Mouse (Mus musculus) small intestine, adult 2 months (tissue): Measurements from ENCODE around the gene 1600002K03Rik. TPM values are rescaled to one million over a fixed set of nuclear protein-coding genes. Genes with fewer than 3 reads are reported as not detected.

ENCODE experiments used
- H3K27ac ChIP-seq: fragments of 200-500 bp; 2 replicates; pipeline ENCODE4 v1.5.1; 2012; ENCODE audit warnings: low read depth, low read length, control low read depth, inconsistent platforms; ENCODE audit not compliant: insufficient read depth
- H3K27me3 ChIP-seq: fragments of 200-500 bp; 2 replicates; pipeline ENCODE4 v1.6.1; 2012; ENCODE audit warnings: mild to moderate bottlenecking, moderate library complexity, low read length, inconsistent platforms; ENCODE audit not compliant: control insufficient read depth, insufficient read depth
- H3K36me3 ChIP-seq: fragments of 200-500 bp; 2 replicates; pipeline ENCODE4 v1.6.1; 2012; ENCODE audit warnings: mild to moderate bottlenecking, low read length, control low read depth, inconsistent platforms; ENCODE audit not compliant: control insufficient read depth, insufficient read depth
- H3K4me1 ChIP-seq: fragments of 200-500 bp; 2 replicates; pipeline ENCODE4 v1.6.1; 2012; ENCODE audit warnings: low read length, inconsistent platforms, mixed read lengths; ENCODE audit not compliant: control insufficient read depth, insufficient read depth, insufficient read length
- H3K4me3 ChIP-seq: fragments of 200-500 bp; 2 replicates; pipeline ENCODE4 v1.5.1; 2012; ENCODE audit warnings: low read depth, mild to moderate bottlenecking, control low read depth, inconsistent platforms, low read length, moderate library complexity
- CTCF ChIP-seq: fragments of 200-500 bp; IDR thresholded peaks from 2 replicates; pipeline ENCODE4 v1.5.1; 2012; ENCODE audit warnings: low read depth, mild to moderate bottlenecking, control low read depth, inconsistent platforms, low read length, moderate library complexity, mixed read lengths; ENCODE audit not compliant: insufficient replicate concordance, insufficient read length; ENCODE audit errors: extremely low read depth
- POLR2A ChIP-seq: fragments of 200-500 bp; IDR thresholded peaks from 2 replicates; pipeline ENCODE4 v1.6.1; 2012; ENCODE audit warnings: low read depth, mild to moderate bottlenecking, control low read depth, inconsistent platforms, low read length, moderate library complexity
- whole genome bisulfite sequencing: fragments of 180-500 bp; shearing (Covaris S2); methylation state at CpG from one replicate; pipeline ENCODE4 v1.1.7; 2018; 5-methylcytosine and 5-hydroxymethylcytosine counted together
- polyA plus RNA-seq: library from polyadenylated mRNA; depleted of rRNA; stranded (reverse); fragments of >200 nt; gene quantifications from 2 replicates; pipeline ENCODE4 v1.2.3, GENCODE M21; 2012

Gene 1600002K03Rik
- polyA plus RNA-seq, 1 experiment: 9.0 TPM

- H3K4me3 ChIP-seq: no peak overlapping the region
- H3K27me3 ChIP-seq: peaks cover 16% of the 10 kb centered on the region
- H3K27ac ChIP-seq: no peak overlapping the region
- no peaks in the 10 kb centered on the region for H3K36me3 ChIP-seq
- 83% methylated on average over 6 of the region's 6 CpGs for WGBS
- TF ChIP-seq CTCF (no peak), POLR2A (no peak)
- peaks cover 8% of the 10 kb centered on the region for H3K4me1 ChIP-seq
Measured at GRCm38 (mm10) chr10:80193976-80194375, 21.2 kb downstream of the 1600002K03Rik start.

GRCm38 (mm10) chr10:80194441-80194840 lies 21.7 kb downstream of the 1600002K03Rik start:
- 74% methylated on average over 8 of the region's 8 CpGs for WGBS
- no peak overlapping the region for H3K27ac ChIP-seq
- TF ChIP-seq POLR2A (no peak), CTCF (no peak)
- H3K36me3 ChIP-seq: no peaks in the 10 kb centered on the region
- peaks cover 16% of the 10 kb centered on the region for H3K27me3 ChIP-seq
- no peak overlapping the region for H3K4me3 ChIP-seq
- H3K4me1 ChIP-seq: peaks cover 8% of the 10 kb centered on the region

DNA sequence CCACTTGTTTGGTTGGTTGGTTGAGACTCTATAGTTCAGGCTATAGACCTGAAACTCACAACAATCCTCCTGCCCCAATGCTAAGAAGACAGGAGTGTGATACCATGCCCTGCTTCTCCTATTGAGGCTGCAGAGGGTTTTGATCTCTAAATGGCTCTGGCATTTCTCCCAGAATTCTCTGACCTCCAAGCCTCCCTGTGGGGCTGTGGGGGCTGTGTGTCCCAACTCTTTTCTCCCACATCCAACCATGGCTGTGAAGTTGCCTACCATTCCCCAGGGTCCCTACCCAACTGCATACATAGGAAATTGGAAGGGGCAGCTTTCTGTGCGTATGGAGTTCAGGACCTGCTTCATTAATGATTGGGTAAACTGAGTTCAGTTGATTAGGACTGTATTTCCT lies 23.4 kb downstream of the 1600002K03Rik start:
- H3K36me3 ChIP-seq: no peaks in the 10 kb centered on the region
- H3K4me3 ChIP-seq: no peak overlapping the region
- 87% methylated on average over 1 of the region's 1 CpGs for WGBS
- no peaks in the 10 kb centered on the region for H3K4me1 ChIP-seq
- no peak overlapping the region for H3K27ac ChIP-seq
- TF ChIP-seq CTCF (no peak), POLR2A (no peak)
- peaks cover under 1% of the 10 kb centered on the region; the same call in 1 of the 2 replicates for H3K27me3 ChIP-seq

DNA sequence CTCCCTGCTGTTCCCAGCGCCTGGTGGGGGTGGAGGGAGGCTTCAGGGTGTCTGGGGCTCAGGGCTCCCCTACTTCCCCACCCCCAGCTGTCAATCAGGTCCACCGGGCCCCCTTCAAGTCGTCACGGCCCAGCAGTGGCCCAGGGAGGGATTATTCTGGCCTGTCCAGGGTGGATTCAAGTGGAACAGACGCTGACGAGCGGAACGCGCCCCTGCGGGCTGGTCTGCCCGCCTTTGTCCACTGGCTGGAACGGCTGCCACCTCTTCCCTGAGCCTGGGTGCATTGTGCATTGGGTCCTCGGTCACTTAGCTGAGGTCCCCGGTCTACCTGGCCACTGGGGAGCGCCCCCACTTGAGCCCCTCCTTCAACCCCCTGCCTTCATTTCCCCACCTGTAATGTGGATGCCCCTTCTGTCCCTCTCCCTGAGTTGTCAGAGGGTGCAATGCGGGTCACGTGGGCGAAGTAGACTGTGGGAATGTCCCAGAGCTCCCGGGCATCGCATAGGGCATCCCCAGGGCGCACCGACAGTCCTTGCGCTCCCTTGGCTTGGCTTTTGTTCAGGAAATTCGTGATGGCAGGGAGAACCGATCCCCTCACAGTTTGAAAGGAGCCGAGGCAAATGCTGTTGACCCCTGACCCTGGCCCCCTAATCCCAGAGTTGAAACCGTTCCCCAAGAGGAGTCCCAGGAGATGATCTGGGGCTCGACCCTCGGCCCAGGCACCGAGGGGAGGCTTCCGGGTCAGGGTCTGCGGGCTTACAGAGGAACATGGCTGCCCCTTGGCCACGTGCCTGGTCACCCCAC lies 24.2 kb downstream of the 1600002K03Rik start:
- H3K36me3 ChIP-seq: no peaks in the 10 kb centered on the region
- no peaks in the 10 kb centered on the region for H3K4me1 ChIP-seq
- TF ChIP-seq POLR2A (no peak), CTCF (no peak)
- H3K27me3 ChIP-seq: no peaks in the 10 kb centered on the region; the same call in 1 of the 2 replicates
- no peak overlapping the region for H3K4me3 ChIP-seq
- WGBS: 80% methylated on average over 33 of the region's 33 CpGs
- no peak overlapping the region for H3K27ac ChIP-seq

GRCm38 (mm10) chr10:80199440-80200008 lies 26.8 kb downstream of the 1600002K03Rik start:
- Histone ChIP-seq H3K36me3 (no peaks in the 10 kb centered on the region), H3K4me1 (no peaks in the 10 kb centered on the region), H3K27me3 (no peaks in the 10 kb centered on the region), H3K4me3 (no peak overlapping the region), H3K27ac (no peak overlapping the region)
- WGBS: 47% methylated on average over 3 of the region's 3 CpGs
- TF ChIP-seq POLR2A: no peak
- peak; percentile 90 for TF ChIP-seq CTCF

GRCm38 (mm10) chr10:80200485-80200884 lies 27.7 kb downstream of the 1600002K03Rik start:
- no peak for TF ChIP-seq POLR2A
- no peak for TF ChIP-seq CTCF
- H3K36me3 ChIP-seq: no peaks in the 10 kb centered on the region
- WGBS: 77% methylated on average over 6 of the region's 6 CpGs
- no peak overlapping the region for H3K4me3 ChIP-seq
- H3K27me3 ChIP-seq: no peaks in the 10 kb centered on the region
- no peak overlapping the region for H3K27ac ChIP-seq
- H3K4me1 ChIP-seq: no peaks in the 10 kb centered on the region

DNA sequence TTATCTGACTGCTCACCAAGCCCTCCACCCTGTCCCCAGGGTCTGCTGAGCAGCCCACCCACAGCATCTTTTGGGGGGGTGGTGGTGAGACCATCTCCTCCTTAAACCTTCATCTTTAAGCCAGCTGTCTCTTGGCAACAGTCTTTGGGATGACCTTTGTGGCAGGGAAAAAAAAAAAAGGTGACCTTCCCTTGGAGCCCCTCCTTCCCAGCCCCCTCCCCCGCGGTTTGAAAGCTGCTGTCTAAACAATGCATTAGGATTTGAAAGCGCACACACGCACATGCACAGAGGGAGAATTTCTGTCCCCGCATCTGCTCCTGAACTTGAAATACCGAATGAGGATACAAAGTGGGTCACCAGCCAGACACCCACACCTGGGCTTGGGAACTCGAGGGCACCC lies 31.3 kb downstream of the 1600002K03Rik start:
- 51% methylated on average over 7 of the region's 7 CpGs for WGBS
- H3K27me3 ChIP-seq: no peaks in the 10 kb centered on the region
- H3K4me1 ChIP-seq: no peaks in the 10 kb centered on the region
- no peak for TF ChIP-seq CTCF
- H3K4me3 ChIP-seq: no peak overlapping the region
- H3K36me3 ChIP-seq: no peaks in the 10 kb centered on the region
- no peak overlapping the region for H3K27ac ChIP-seq
